Comparison of ENCODE assay signal across 8 mouse cellular contexts in the genomic region with DNA sequence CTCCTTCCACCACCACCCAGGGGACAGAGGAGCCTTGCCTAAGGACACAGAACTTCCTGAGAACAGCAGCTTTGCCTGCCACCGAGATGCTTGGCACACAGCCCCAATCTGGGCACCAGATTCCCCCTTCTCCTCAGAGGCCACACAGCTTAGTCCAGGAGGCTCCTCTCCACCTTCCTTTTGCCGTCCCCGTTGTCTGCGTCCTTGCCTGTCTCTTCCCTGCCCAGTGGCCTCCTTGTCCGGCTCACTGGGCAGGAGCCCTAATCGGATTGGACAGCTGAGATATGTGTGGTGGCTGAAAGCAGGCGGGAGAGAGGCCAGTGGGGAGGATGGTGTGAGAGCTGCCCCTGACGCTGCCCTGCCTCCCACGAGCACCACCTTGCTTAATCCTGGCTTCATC. TPM values are rescaled to one million over a fixed set of nuclear protein-coding genes. Genes with fewer than 3 reads are reported as not detected.
DNase-seq lines count a peak whose midpoint lies in the region; ATAC-seq and TF ChIP-seq lines count a peak whose summit lies in the region.

No protein-coding gene starts in this region.

- TF ChIP-seq RAD21 in MEL (IDR thresholded peaks at IDR 0.05; ENCODE audit: low read depth, low read length) = no peak

- no peak for TF ChIP-seq CTCF in MEL (IDR thresholded peaks at IDR 0.05 in 2 of 3, conservative IDR thresholded peaks at IDR 0.05 in 1 of 3; ENCODE audit: control insufficient read depth in 1 of 3, insufficient read depth in 1 of 3, low read depth in 2 of 3, low read length in 3 of 3, poor library complexity in 1 of 3, severe bottlenecking in 1 of 3)
- no peak for TF ChIP-seq CTCF in kidney, postnatal 0 days (IDR thresholded peaks at IDR 0.05; ENCODE audit: low read depth)

- no peaks in the 10 kb centered on the region for H3K27me3 ChIP-seq in MEL (ENCODE audit: control insufficient read depth in 1 of 2, insufficient read depth in 2 of 2, low read length in 2 of 2)
- peaks cover 67% of the 10 kb centered on the region for H3K27me3 ChIP-seq in forebrain, embryonic 10.5 days (ENCODE audit: poor library complexity, severe bottlenecking)
- H3K27me3 ChIP-seq in kidney, postnatal 0 days (ENCODE audit: insufficient read depth, low read length) = no peaks in the 10 kb centered on the region

- no peaks in the 10 kb centered on the region for H3K79me2 ChIP-seq in MEL (ENCODE audit: control insufficient read depth, insufficient read depth, low read length, poor library complexity)

- H3K4me1 ChIP-seq in MEL (ENCODE audit: control insufficient read depth in 1 of 2, insufficient read depth in 2 of 2, low read length in 2 of 2) = peaks cover 16 to 22% of the 10 kb centered on the region in 2 experiments
- peaks cover 91% of the 10 kb centered on the region for H3K4me1 ChIP-seq in forebrain, embryonic 10.5 days
- H3K4me1 ChIP-seq in kidney, postnatal 0 days (replicated peaks; ENCODE audit: insufficient read depth, low read length) = peaks cover 72% of the 10 kb centered on the region

- H3K4me3 ChIP-seq in MEL (ENCODE audit: control insufficient read depth in 1 of 2, insufficient read depth in 1 of 2, low read depth in 2 of 2, low read length in 2 of 2) = no peak overlapping the region
- peak overlapping the region; percentile 62 for H3K4me3 ChIP-seq in forebrain, embryonic 10.5 days
- H3K4me3 ChIP-seq in kidney, postnatal 0 days (replicated peaks; ENCODE audit: low read depth, low read length) = no peak overlapping the region; the same call in 1 of the 2 replicates

- no peak for TF ChIP-seq POLR2A in MEL (IDR thresholded peaks at IDR 0.05; ENCODE audit: control insufficient read depth in 1 of 2, insufficient read depth in 1 of 2, low read depth in 1 of 2, low read length in 2 of 2, poor library complexity in 1 of 2)

- H3K9ac ChIP-seq in MEL (ENCODE audit: control insufficient read depth, low read depth, low read length, poor library complexity, severe bottlenecking) = no peak overlapping the region
- peak overlapping the region; percentile 40; the same call in 1 of the 2 replicates for H3K9ac ChIP-seq in kidney, postnatal 0 days (ENCODE audit: low read depth, low read length)

- no peak overlapping the region for H3K27ac ChIP-seq in MEL (ENCODE audit: control insufficient read depth, low read depth, low read length)
- peak overlapping the region; percentile 75 for H3K27ac ChIP-seq in forebrain, embryonic 10.5 days
- H3K27ac ChIP-seq in kidney, postnatal 0 days = peak overlapping the region; percentile 71

- H3K9me3 ChIP-seq in MEL (replicated peaks; ENCODE audit: insufficient read depth, low read length) = no peaks in the 10 kb centered on the region
- H3K9me3 ChIP-seq in forebrain, embryonic 10.5 days = no peaks in the 10 kb centered on the region
- H3K9me3 ChIP-seq in kidney, postnatal 0 days (replicated peaks; ENCODE audit: low read length) = no peaks in the 10 kb centered on the region

- peak overlapping the region; percentile 84 for H3K4me2 ChIP-seq in kidney, postnatal 0 days (ENCODE audit: low read length)

- peak; percentile 70 for DNase-seq in embryo, embryonic 10 days (ENCODE audit: low spot score)
- DNase-seq in embryo, embryonic 10.5 days (ENCODE audit: low spot score) = no peak
- no peak for DNase-seq in MEL (ENCODE audit: low read depth, low spot score)
- no peak for DNase-seq in forebrain, embryonic 10.5 days (ENCODE audit: extremely low spot score, low spot score)
- peak; percentile 62 for DNase-seq in kidney, postnatal 0 days (ENCODE audit: low spot score)
- peak; percentile 97 for DNase-seq in retina, postnatal 1 day
- DNase-seq in urinary bladder, postnatal 4 days (ENCODE audit: low spot score in 2 of 2) = no peak

- ATAC-seq in kidney, postnatal 0 days (replicated peaks; ENCODE audit: low FRiP score, low read depth) = no peak
- no peak for ATAC-seq in inflammation-experienced regulatory T-cells, adult 6 months

- peaks cover 0 to 14% of the 10 kb centered on the region in 2 experiments; a peak in 2 of 4 replicates for H3K36me3 ChIP-seq in MEL (ENCODE audit: control insufficient read depth in 1 of 2, insufficient read depth in 2 of 2, low read length in 2 of 2)
- no peaks in the 10 kb centered on the region for H3K36me3 ChIP-seq in forebrain, embryonic 10.5 days (replicated peaks)
- no peaks in the 10 kb centered on the region for H3K36me3 ChIP-seq in kidney, postnatal 0 days (ENCODE audit: insufficient read depth, low read length)

- 4% methylated on average over 9 of the region's 9 CpGs for WGBS in forebrain, embryonic 10.5 days
- 6% methylated on average over 9 of the region's 9 CpGs for WGBS in kidney, postnatal 0 days

- no peak for TF ChIP-seq EP300 in MEL (IDR thresholded peaks at IDR 0.05; ENCODE audit: low read depth in 1 of 2, low read length in 2 of 2)

TF ChIP-seq in MEL, 35 proteins besides CTCF, POLR2A, EP300 and RAD21:
- TF ChIP-seq TAL1 (IDR thresholded peaks at IDR 0.05; ENCODE audit: low read length) = 0 out of 2 replicates have a peak, but pooled peaks have one; percentile 1
- TF ChIP-seq ETS1 (IDR thresholded peaks at IDR 0.05; ENCODE audit: low read depth, low read length) = no peak
- TF ChIP-seq MEF2A (IDR thresholded peaks at IDR 0.05; ENCODE audit: extremely low read depth, insufficient replicate concordance, low read depth, low read length, poor library complexity, severe bottlenecking) = no peak
- no peak for TF ChIP-seq GATA1 (IDR thresholded peaks at IDR 0.05; ENCODE audit: low read depth, low read length)
- TF ChIP-seq POLR2AphosphoS2 (IDR thresholded peaks at IDR 0.05; ENCODE audit: low read length) = no peak
TF ChIP-seq in MEL: peak in this region for 1.

RNA-seq across cellular contexts. Expression of gene Rara, which starts 1.9 kb away (rescaled TPM):
- 9.8 and 12.1 TPM in 2 replicates for total RNA-seq in MEL (2012; rRNA removed)
- 10 to 100 TPM in 1 of 2 experiments, not detected in 1; 13.7 TPM for polyA plus RNA-seq in MEL (2012; ENCODE audit: insufficient read depth in 1 of 2, insufficient read length in 2 of 2, low read depth in 1 of 2, low replicate concordance in 2 of 2, missing spikeins in 1 of 2)
- polyA plus RNA-seq in forebrain, embryonic 10.5 days (2016; fragmentation: Nextera tagmentation; extraction: Ambion mirVana) = 16.9 and 19.3 TPM in 2 replicates
- 25.7 and 26.3 TPM in 2 replicates for polyA plus RNA-seq in kidney, postnatal 0 days (2015; fragmentation: Nextera tagmentation; extraction: Ambion mirVana)
- 1 to 10 TPM; 7.4 to 8.1 (median 7.6) TPM for polyA plus RNA-seq in inflammation-experienced regulatory T-cells, adult 6 months (2017; shearing (Covaris generic))

RNA-seq across cellular contexts. Expression of gene Cdc6, which starts 21.9 kb away (rescaled TPM):
- 83.4 and 104 TPM in 2 replicates for total RNA-seq in MEL (2012; rRNA removed)
- 10 to 100 TPM; 56.9 to 69.4 TPM for polyA plus RNA-seq in MEL (2012; ENCODE audit: insufficient read depth in 1 of 2, insufficient read length in 2 of 2, low read depth in 1 of 2, low replicate concordance in 2 of 2, missing spikeins in 1 of 2)
- polyA plus RNA-seq in forebrain, embryonic 10.5 days (2016; fragmentation: Nextera tagmentation; extraction: Ambion mirVana) = 68.7 and 75.8 TPM in 2 replicates
- polyA plus RNA-seq in kidney, postnatal 0 days (2015; fragmentation: Nextera tagmentation; extraction: Ambion mirVana) = 12.3 and 15.5 TPM in 2 replicates
- polyA plus RNA-seq in inflammation-experienced regulatory T-cells, adult 6 months (2017; shearing (Covaris generic)) = 10 to 100 TPM in 1 of 3 experiments, 1 to 10 TPM in 2; 5.1 to 40.6 (median 5.2) TPM

RNA-seq across cellular contexts. Expression of gene Gjd3, which starts 53.3 kb away (rescaled TPM):
- not detected in 2 replicates for total RNA-seq in MEL (2012; rRNA removed)
- polyA plus RNA-seq in MEL (2012; ENCODE audit: insufficient read depth in 1 of 2, insufficient read length in 2 of 2, low read depth in 1 of 2, low replicate concordance in 2 of 2, missing spikeins in 1 of 2) = not detected
- polyA plus RNA-seq in forebrain, embryonic 10.5 days (2016; fragmentation: Nextera tagmentation; extraction: Ambion mirVana) = 0.20 and 0.24 TPM in 2 replicates
- 1.1 and 1.6 TPM in 2 replicates for polyA plus RNA-seq in kidney, postnatal 0 days (2015; fragmentation: Nextera tagmentation; extraction: Ambion mirVana)
- not detected for polyA plus RNA-seq in inflammation-experienced regulatory T-cells, adult 6 months (2017; shearing (Covaris generic))

Comparison
In these comparisons a context has a peak if more than half of its experiments do, and no peak if none do; other contexts are left out.
1. DNase-seq: peak in embryo, embryonic 10 days (single experiment), kidney, postnatal 0 days (single experiment) and retina, postnatal 1 day (single experiment); none in embryo, embryonic 10.5 days (single experiment), MEL (single experiment), forebrain, embryonic 10.5 days (single experiment) and urinary bladder, postnatal 4 days (0 of 2).